Mouse (Mus musculus) layer of hippocampus, postnatal 10 days (tissue): ENCODE results near the gene Scaf4. TPM values are rescaled to one million over a fixed set of nuclear protein-coding genes. Genes with fewer than 3 reads are reported as not detected.

Source experiments
- total RNA-seq, 2 experiments: library from RNA; stranded (reverse); gene quantifications; 2 replicates each; pipeline ENCODE4 v1.2.3; 2021

Scaf4 gene
- total RNA-seq, 2 experiments from 2014 or later = 52.1 to 57.5 TPM

Other genes starting within 250 kb of the Scaf4 start
- gene Tiam1, start 140.7 kb downstream of the Scaf4 start, total RNA-seq = 10 to 100 TPM; 68.4 to 75.3 TPM
- 100 to 1,000 TPM; 373 to 393 TPM for gene Sod1, start 63.7 kb downstream of the Scaf4 start, total RNA-seq
- 10 to 100 TPM; 28.9 to 32.6 TPM for gene Hunk, start 101.5 kb upstream of the Scaf4 start, total RNA-seq